Mouse (Mus musculus): Measurements from ENCODE around the gene Disc1.

Gene Disc1

GRCm38 (mm10) chr8:125131265-125131664, 77.3 kb downstream of the Disc1 start:
- no peak for DNase-seq

- no peak for DNase-seq
Measured at GRCm38 (mm10) chr8:125133685-125134114, 79.7 kb downstream of the Disc1 start.

DNA sequence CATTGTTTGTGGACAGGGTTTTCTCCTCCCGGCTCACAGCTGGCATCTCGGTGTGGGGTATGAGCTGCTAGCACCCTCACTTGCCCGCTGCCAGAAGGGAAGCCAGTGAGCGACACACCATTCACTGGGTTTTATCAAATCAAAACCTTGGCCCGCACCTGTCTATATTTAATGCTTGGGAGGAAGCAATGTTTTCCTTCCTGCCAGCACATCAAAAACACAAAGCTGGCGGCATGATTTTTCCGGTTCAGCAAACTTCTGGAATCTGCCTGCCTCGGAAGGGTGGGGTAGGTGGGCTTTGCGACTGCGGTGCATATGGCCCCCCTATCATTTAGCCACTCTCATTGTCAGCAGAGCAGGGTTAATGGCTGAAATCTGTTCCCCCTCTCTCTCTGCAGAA, 80.9 kb downstream of the Disc1 start:
- DNase-seq = no peak

- peak; percentile 24 for DNase-seq
Measured at GRCm38 (mm10) chr8:125139689-125140150, 85.7 kb downstream of the Disc1 start.

DNA sequence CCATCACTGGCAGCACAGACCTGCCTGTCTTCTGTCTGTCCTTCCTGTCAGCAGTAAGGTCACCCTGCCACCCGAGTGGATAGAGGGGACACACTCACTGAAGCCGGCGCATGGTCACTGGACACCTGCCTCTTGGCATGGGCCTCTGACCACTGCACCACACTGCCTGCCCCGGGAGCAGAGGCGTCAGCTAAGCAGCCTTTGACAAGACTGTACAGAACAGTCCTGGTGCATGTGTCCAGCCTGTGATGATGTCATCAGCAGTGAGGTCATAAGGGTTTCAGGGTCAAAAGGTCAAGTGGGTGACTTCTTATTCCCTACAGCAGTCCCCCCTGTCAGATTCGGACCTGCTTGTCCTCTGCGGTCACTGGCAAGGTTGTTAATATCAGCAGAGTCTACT, 87.0 kb downstream of the Disc1 start:
- no peak for DNase-seq

DNA sequence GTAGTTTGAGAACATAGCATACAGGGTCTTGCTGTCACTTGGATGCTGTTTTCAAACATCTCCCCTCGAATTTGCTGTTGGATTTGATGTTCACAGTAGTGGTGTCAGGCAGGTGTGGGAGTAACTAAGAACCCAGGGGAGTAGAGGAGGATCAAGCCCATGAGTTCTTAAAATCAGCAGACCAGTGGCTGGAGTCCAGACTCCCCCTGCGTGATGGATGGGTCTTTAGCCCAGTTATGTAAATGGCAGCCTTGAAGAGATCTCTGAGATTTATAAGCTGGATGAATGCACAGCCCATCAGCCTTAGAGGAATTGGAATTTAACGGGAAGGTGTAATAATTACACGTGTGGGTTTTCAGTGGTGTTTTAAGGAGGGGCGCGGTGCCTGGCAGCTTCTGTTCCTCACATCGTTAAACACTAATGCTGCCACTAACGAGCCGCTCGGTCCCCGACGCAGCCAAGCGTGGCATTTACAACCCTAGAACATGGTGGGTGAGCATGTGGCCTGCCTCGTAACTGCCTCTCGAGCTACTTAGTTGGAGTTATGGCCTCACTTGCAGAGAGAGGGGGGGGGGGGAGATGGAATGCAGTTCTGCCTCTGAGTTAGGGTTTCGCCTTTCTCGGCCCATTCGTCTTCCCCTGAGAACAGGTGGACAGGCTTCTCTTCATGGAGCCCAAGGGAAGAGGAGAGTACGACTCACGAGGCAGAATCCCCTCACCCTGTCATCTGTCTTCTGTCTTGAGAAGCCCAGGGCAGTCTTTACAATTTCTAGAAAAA, 103.1 kb downstream of the Disc1 start:
- DNase-seq = no peak

GRCm38 (mm10) chr8:125157641-125158005, 103.6 kb downstream of the Disc1 start:
- no peak for DNase-seq

DNA sequence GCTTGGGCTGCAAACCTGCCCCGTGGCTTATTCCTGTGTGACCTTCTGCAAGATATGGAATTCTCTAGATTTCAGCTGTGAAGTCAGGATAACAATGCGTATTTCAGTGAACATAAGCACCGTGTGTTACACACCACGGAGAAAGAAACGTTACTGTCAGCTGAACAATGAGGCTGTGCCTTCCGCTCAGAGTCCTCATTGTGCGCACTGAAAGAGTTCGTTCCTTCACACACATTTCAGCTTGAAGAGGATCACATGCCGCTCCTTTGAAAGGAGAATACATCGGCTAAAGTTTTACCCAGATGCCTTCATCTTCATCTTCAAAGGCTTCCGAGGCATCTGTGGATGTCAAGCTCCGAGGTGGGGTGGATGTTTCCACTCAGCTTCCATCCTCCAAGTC, 105.4 kb downstream of the Disc1 start:
- DNase-seq = no peak

GRCm38 (mm10) chr8:125163491-125163890, 109.5 kb downstream of the Disc1 start:
- DNase-seq = no peak

DNA sequence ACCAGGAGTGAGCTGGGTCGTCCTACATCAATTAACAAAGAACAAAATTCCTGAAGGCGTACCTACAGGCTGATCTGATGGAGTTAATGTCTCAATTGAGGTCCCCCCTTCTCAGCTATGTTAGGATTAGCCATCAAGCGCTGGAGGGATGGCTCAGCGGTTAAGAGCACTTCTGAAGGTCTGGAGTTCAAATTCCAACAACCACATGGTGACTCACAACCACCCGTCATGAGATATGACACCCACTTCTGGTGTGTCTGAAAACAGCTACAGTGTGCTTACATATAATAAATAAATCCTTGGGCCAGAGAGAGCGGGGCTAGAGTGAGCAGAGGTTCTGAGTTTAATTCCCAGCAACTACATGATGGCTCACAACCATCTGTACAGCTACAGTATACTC, 109.9 kb downstream of the Disc1 start:
- DNase-seq = no peak

DNA sequence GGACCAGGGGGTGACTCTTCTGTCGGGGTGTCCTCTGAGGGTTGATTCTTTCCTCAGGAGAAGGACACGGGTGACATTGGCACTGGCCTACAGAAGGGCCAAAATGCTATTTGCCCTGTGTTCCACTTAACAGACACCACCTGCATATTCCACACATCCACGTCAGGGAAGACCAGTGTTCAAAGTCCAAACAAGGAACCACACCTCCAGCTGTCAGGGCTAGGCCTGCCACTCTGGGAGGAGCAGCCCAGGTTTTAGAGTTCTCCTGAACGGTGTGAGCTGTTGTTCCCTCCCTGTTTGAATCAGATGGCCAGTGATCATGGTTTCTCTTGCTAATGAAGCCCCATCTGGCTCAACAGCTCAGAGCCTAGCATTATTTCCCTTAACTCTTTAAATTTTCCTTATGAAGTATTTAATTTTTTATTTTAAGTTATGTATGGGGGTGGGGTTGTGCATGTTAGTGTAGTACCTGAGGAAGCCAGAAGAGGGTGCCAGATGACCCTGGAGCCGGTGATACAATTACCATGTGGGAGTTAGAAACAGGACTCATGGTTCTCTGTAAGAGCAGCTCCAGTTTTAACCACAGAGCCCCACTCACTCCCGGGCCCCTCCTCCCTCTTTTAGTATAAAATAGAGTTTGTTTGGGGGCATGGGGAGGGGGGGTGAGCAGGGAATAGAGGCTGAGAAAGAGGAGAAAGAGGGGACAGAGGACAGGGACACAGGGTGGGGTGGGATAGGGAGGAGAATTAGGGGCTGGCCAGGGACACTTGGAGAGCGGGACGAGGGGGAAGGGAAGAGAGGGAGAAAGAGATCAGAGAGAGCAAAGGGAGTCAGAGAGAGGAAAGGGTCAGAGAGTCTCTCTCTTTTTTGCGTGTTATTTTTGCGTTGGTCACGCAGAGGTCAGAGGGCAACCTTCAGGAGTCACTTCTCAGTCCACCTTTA, 111.8 kb downstream of the Disc1 start:
- DNase-seq = peak; percentile 57

DNA sequence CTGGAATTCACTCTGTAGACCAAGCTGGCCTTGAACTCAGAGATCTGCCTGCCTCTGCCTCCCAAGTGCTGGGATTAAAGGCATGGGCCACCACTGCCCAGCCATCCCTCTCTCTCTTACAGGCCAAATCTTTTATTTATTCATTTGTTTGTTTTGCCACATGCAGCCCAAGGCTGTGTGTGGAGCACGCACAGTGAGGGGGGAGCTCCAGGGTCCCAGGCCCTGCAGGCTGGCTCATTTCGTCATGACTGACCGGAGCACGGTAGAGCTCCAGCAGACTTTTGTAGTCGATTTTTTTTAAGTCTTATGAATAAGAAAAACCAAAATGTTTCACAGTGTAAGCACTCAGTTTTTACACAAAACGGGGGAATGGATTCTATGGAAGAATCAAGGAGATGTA, 112.5 kb downstream of the Disc1 start:
- DNase-seq = no peak

GRCm38 (mm10) chr8:125166988-125167387, 113.0 kb downstream of the Disc1 start:
- DNase-seq = no peak

DNA sequence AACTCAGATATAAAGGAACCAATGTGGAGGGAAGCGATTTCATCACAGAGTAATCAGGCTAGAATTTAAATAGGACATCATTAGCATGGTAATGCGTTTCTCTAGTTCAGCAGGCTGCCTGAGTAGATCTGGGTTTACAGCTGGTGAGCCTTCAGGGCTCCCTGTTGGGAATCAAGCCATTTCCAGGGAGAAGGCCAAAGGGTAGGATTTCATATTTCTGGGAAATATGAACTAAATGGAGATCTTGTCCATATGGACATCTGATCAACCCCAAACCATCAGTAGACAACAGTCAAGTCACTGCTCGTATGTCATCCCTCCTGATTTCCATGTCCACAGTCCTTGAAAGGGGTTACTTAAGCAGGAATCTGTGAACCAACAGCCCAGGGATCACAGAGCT, 115.6 kb downstream of the Disc1 start:
- DNase-seq = no peak

- DNase-seq = no peak
Measured at GRCm38 (mm10) chr8:125171531-125171930, 117.5 kb downstream of the Disc1 start.

DNA sequence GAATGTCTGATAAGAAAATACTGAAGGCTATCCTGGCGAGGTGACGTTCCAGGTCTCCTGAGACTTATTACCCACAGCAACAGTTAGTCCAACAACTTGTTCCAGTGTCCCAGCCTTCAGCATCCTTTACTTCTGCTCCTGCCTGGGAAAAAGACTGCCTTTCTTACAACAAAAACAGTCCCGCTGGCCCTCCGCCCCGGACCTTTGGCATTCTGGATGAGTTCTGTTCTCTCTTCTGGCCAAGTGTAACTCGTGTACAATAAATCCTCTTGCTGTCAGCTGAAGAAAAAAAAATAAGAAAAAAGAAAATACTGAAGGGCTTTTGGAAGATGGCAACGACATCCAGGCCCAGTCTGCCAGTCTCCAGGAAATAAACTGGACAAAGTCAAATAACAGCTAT, 120.2 kb downstream of the Disc1 start:
- peak; percentile 36 for DNase-seq

DNA sequence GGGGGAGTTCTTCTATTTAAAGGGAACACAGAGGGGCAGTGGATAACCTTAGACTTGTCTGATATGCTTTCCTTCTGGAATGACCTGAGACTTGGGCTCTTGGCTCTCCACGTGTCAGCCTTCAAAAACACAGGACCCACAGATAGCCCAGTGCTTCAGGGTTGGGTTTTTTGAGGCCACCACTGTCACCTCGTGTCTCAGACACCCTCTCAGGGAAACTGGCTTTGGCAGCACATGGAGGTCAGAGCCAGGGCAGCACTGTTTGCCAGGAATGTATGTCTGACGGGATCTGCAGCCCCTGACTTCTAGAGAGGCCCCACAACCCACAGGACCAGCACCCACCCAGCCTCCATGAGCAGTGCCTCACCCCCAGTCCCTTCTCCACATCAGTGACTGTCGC, 120.9 kb downstream of the Disc1 start:
- DNase-seq = no peak

- no peak for DNase-seq
Measured at GRCm38 (mm10) chr8:125175661-125176060, 121.7 kb downstream of the Disc1 start.

GRCm38 (mm10) chr8:125177091-125177490, 123.1 kb downstream of the Disc1 start:
- no peak for DNase-seq

- no peak for DNase-seq
Measured at GRCm38 (mm10) chr8:125177958-125178357, 124.0 kb downstream of the Disc1 start.

DNA sequence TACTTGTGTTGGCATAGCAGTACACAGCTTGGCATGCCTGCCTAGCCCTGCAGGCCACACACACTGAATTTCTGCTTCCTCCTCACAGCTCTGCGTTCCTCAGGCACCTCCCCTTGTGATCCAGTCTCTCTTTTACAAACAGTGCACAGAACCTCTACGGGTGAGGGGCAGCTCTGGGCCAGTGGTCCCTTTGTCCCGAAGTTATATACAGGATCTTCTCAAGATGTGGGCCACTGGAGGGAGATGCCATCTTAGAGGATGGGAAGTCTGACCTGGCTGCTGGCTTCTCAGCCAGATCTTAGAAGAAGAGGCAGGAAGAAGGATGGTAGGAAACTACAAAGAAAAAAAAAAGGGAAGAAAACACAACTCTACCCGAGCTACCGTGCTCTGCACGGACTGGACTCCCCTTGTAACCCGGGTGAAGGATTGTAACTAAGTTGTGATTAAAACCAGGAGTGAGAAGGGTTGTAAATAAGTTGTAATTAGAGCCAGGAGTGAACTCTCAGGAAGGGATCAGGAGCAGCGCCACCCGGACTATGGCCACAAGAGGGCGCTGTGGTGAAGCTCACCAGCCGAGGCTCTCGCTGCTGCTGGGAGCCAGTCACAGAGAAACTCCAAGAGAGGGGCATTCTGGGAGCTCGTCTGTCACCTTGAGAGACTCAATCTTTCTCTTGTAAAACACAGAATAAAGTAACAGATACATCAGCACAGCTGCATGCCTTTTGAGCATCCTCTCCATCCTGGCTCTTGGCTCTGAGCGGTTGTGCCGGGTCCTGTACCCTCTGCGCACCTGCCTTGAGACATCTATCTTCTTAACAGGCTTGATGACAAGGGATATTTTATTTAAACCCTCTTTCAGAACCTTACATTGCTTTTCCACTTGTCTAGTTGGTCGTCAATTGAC, 129.8 kb downstream of the Disc1 start:
- peak; percentile 92 for DNase-seq

DNA sequence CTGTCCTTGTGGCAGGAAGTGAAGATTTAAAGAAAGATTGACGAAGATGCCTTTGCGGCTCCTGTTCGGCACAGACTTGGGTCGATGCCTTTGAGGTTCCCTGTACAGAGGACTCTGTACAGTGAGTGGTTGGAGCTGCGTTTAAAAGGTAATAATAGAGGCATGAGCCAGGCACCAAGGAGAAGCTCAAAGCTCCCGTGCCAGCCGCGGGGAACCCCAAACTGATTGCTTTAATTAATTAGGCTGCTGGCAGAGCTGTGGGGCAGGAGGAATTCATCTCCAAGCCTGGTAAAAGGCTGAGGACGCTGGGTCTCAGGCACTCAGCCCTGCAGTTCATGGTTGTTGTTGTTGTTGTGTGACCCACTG, 130.4 kb downstream of the Disc1 start:
- DNase-seq = no peak

- no peak for DNase-seq
Measured at GRCm38 (mm10) chr8:125184881-125185280, 130.9 kb downstream of the Disc1 start.

Data from right cerebral cortex, postnatal 4 days (tissue).